Mouse (Mus musculus) heart, postnatal 25 days (tissue): ENCODE measurements around the gene Gm13290. TPM values are rescaled to one million over a fixed set of nuclear protein-coding genes. Genes with fewer than 3 reads are reported as not detected.

Experiments used
- total RNA-seq, 2 experiments: library from RNA; stranded (reverse); gene quantifications; 2 replicates each; pipeline ENCODE4 v1.2.3; 2021

Gene Gm13290
- total RNA-seq, 2 experiments from 2014 or later: not detected

Other genes starting within 250 kb of the Gm13290 start
- not detected for gene Ifna15, start 215.6 kb upstream of the Gm13290 start, total RNA-seq
- not detected for gene Ifna14, start 202.0 kb upstream of the Gm13290 start, total RNA-seq
- not detected for gene Ifna9, start 181.4 kb upstream of the Gm13290 start, total RNA-seq
- gene Ifna12, start 170.5 kb upstream of the Gm13290 start, total RNA-seq: not detected
- gene C87499, start 139.4 kb upstream of the Gm13290 start, total RNA-seq: not detected
- not detected for gene Ifna13, start 129.4 kb upstream of the Gm13290 start, total RNA-seq
- gene Ifna16, start 96.9 kb upstream of the Gm13290 start, total RNA-seq: not detected
- gene Ifna2, start 89.9 kb upstream of the Gm13290 start, total RNA-seq: not detected
- gene Ifnab, start 82.5 kb upstream of the Gm13290 start, total RNA-seq: not detected
- under 1 TPM; 0.50 to 0.57 TPM for gene Gm26566, start 52.0 kb upstream of the Gm13290 start, total RNA-seq
- gene Klhl9, start 51.4 kb upstream of the Gm13290 start, total RNA-seq: 10 to 100 TPM; 67.0 to 74.9 TPM
- gene Gm13271, start 19.0 kb upstream of the Gm13290 start, total RNA-seq: not detected
- not detected for gene Gm13283, start 13.7 kb upstream of the Gm13290 start, total RNA-seq
- not detected for gene Gm13289, start 3.1 kb downstream of the Gm13290 start, total RNA-seq
- gene Gm13272, start 6.0 kb downstream of the Gm13290 start, total RNA-seq: not detected
- under 1 TPM in 1 of 2 experiments, not detected in 1; 0.18 TPM for gene Ifnz, start 8.3 kb downstream of the Gm13290 start, total RNA-seq
- not detected for gene Gm13276, start 11.9 kb downstream of the Gm13290 start, total RNA-seq
- not detected for gene Gm13277, start 14.8 kb downstream of the Gm13290 start, total RNA-seq
- gene Gm13278, start 17.7 kb downstream of the Gm13290 start, total RNA-seq: not detected
- gene Gm13275, start 20.7 kb downstream of the Gm13290 start, total RNA-seq: not detected
- gene Gm13279, start 23.6 kb downstream of the Gm13290 start, total RNA-seq: not detected
- under 1 TPM in 1 of 2 experiments, not detected in 1; 0.22 TPM for gene Gm13285, start 25.8 kb downstream of the Gm13290 start, total RNA-seq
- gene Gm13287, start 29.4 kb downstream of the Gm13290 start, total RNA-seq: not detected
- not detected for gene Gm13288, start 31.7 kb downstream of the Gm13290 start, total RNA-seq
- gene Ifna7, start 42.4 kb downstream of the Gm13290 start, total RNA-seq: not detected
- gene Ifna11, start 46.1 kb downstream of the Gm13290 start, total RNA-seq: not detected
- not detected for gene Ifna6, start 53.6 kb downstream of the Gm13290 start, total RNA-seq
- not detected for gene Ifna5, start 61.7 kb downstream of the Gm13290 start, total RNA-seq
- not detected for gene Ifna4, start 68.0 kb downstream of the Gm13290 start, total RNA-seq
- not detected for gene Ifna1, start 76.3 kb downstream of the Gm13290 start, total RNA-seq
- not detected for gene Ifne, start 106.4 kb downstream of the Gm13290 start, total RNA-seq